Mouse (Mus musculus): ENCODE measurements around the gene Akna. TPM values are rescaled to one million over a fixed set of nuclear protein-coding genes. Genes with fewer than 3 reads are reported as not detected.

Akna gene
- polyA plus RNA-seq, 1 experiment from 2014 or later: 1.6 TPM

DNA sequence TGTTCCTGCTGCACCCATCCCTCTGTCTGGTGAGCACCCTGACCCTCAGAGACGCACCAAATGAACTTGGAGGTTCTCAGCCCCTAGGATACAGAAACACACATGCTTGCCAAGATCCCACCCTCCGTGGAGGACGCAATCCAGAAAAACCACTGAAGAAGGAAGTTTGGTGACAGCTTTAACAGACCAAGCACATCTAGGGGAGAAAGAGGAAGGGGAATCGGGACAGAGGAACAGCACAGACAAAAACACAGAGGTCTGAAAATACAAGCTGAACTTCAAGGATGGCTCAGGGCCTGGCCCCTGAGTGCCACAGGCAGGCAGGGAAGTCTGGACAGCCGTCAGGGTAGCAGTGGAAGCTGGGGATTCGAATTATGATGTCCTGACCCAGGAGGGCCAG lies 1.5 kb downstream of the Akna start:
- ATAC-seq: no peak
- H3K27ac ChIP-seq (ENCODE audit: low read depth, low read length): peak overlapping the region; percentile 21

DNA sequence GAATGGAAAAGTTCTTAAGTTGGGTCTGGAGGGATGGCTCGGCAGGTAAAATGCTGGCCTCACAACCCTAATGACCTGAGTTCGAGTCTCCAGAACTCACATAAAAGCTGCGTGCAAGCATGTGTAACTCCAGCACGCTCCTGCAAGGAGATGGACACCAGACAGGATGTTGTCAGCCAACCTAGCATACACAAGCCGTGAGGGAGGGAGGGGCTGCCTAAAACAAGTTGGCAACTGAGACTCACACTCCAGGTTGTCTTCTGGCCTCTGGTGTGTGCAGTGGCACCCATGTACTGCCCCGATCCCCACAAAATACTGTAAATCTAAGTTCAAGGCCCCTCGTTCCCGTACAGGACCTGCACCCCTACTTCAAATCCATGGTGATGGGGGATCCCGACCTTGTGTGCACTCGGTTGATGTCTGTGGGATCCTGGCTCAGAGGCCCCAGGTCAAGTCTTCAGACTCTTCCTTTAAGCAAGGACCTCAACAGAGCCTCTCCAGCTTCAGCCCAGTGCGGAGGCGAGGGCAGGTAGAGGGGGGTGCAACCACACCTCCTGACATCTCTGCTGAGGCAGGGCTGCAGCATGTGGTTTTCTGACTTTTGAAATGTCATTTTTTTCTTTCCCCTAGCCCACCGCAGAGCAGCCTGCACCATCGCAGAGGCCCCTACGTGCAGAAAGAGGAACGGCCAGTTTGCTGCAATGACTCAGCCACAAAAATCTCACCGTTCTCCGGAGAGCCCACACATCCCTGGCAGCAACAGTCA lies 2.4 kb downstream of the Akna start:
- H3K27ac ChIP-seq (ENCODE audit: low read depth, low read length): no peak overlapping the region
- 86% methylated on average over 18 of the region's 18 CpGs for WGBS
- no peaks in the 10 kb centered on the region for H3K27me3 ChIP-seq (replicated peaks; ENCODE audit: control insufficient read depth, insufficient read depth, low read length)
- no peaks in the 10 kb centered on the region for H3K36me3 ChIP-seq (ENCODE audit: control insufficient read depth, insufficient read depth)
- no peak overlapping the region for H3K4me3 ChIP-seq (ENCODE audit: low read depth, low read length)
- H3K4me2 ChIP-seq (replicated peaks; ENCODE audit: low read depth): no peak overlapping the region
- no peak for ATAC-seq
- no peak for TF ChIP-seq CTCF (IDR thresholded peaks at IDR 0.05; ENCODE audit: low read depth)
- no peaks in the 10 kb centered on the region for H3K9me3 ChIP-seq (ENCODE audit: control insufficient read depth)
- H3K4me1 ChIP-seq (replicated peaks; ENCODE audit: control insufficient read depth, insufficient read depth, low read length): no peaks in the 10 kb centered on the region; the same call in 1 of the 2 replicates
- no peak overlapping the region for H3K9ac ChIP-seq (ENCODE audit: low read depth, low read length)

More for the DNA sequence above, 1.5 kb downstream of the Akna start:
- Histone ChIP-seq H3K4me3 (ENCODE audit: low read depth, low read length) (no peak overlapping the region), H3K36me3 (ENCODE audit: control insufficient read depth, insufficient read depth) (no peaks in the 10 kb centered on the region), H3K4me1 (replicated peaks; ENCODE audit: control insufficient read depth, insufficient read depth, low read length) (peaks cover 2% of the 10 kb centered on the region; the same call in 1 of the 2 replicates), H3K9ac (ENCODE audit: low read depth, low read length) (no peak overlapping the region), H3K4me2 (replicated peaks; ENCODE audit: low read depth) (no peak overlapping the region), H3K27me3 (replicated peaks; ENCODE audit: control insufficient read depth, insufficient read depth, low read length) (no peaks in the 10 kb centered on the region), H3K9me3 (ENCODE audit: control insufficient read depth) (no peaks in the 10 kb centered on the region)
- WGBS: 64% methylated on average over 6 of the region's 6 CpGs
- TF ChIP-seq CTCF (IDR thresholded peaks at IDR 0.05; ENCODE audit: low read depth): no peak

DNA sequence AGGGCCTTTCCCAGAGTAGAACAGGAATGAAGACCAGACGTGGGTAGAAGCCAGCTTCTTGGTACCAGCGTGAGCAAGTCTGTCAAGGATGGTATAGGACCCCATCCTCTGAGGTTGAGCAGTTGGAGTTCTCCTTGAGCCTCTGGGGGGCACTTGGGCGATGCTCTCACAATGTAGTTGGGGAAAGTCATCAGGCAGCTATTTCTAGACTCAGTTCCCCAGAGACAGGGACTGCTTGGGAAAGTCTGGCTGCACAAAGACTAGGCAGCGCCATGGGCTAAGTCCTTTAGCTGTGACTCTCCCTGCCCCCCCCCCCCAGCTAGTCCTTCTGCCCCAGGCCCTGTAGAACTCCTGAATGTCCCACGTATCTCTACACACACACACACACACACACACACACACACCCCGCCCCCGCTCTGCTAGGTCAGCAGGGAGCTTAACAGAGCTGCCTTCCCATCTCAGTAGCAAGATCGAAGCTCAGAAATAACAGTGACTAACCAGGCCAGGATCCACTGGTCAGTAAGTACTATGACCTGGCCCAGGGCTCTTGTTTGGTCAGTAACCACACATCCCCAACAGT lies 3.4 kb downstream of the Akna start:
- TF ChIP-seq CTCF (IDR thresholded peaks at IDR 0.05; ENCODE audit: low read depth): no peak
- H3K9ac ChIP-seq (ENCODE audit: low read depth, low read length): no peak overlapping the region
- 73% methylated on average over 8 of the region's 8 CpGs for WGBS
- H3K4me2 ChIP-seq (replicated peaks; ENCODE audit: low read depth): no peak overlapping the region
- ATAC-seq: no peak
- H3K27me3 ChIP-seq (replicated peaks; ENCODE audit: control insufficient read depth, insufficient read depth, low read length): no peaks in the 10 kb centered on the region
- peaks cover 7% of the 10 kb centered on the region for H3K36me3 ChIP-seq (ENCODE audit: control insufficient read depth, insufficient read depth)
- no peaks in the 10 kb centered on the region for H3K9me3 ChIP-seq (ENCODE audit: control insufficient read depth)
- H3K27ac ChIP-seq (ENCODE audit: low read depth, low read length): no peak overlapping the region
- H3K4me3 ChIP-seq (ENCODE audit: low read depth, low read length): no peak overlapping the region
- H3K4me1 ChIP-seq (replicated peaks; ENCODE audit: control insufficient read depth, insufficient read depth, low read length): no peaks in the 10 kb centered on the region; the same call in 1 of the 2 replicates

DNA sequence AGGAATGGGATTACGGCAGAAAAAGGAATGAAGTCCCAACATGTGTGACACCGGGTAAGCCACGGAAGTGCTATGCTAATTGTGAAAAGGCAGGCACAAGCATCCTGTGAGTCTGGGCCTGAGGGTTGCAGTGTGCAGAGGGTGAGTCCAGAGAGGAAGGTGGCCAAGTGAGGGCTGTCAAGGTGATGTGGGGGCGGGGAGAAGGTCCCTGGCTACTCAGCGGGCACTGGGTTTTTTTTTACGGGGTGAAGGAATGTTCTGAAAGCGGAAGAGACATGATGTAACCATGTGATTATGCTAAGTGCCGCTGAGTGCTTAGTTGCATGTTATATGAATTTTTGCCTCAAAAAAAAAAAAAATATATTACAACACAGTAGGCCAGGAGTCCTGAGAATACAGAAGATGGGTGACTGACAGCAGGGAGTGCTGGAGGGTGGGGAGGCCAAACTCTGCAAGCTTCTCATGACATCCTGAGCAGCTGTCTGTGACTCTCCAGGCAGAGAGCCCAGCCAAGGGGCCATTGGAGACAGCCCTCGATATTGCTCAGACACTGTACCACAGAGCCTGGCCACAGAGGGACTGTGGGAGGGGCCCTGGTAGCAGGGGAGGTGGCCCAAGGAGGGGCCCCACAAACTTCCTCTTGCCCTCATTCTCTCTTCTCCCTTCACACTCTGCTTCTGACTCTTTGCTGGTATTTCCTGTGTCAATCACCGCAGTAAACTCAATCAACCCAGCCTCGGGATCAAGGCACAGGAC lies 4.1 kb downstream of the Akna start:
- H3K9ac ChIP-seq (ENCODE audit: low read depth, low read length): no peak overlapping the region
- H3K4me1 ChIP-seq (replicated peaks; ENCODE audit: control insufficient read depth, insufficient read depth, low read length): no peaks in the 10 kb centered on the region; the same call in 1 of the 2 replicates
- 56% methylated on average over 11 of the region's 11 CpGs for WGBS
- H3K4me2 ChIP-seq (replicated peaks; ENCODE audit: low read depth): no peak overlapping the region
- H3K36me3 ChIP-seq (ENCODE audit: control insufficient read depth, insufficient read depth): peaks cover 14% of the 10 kb centered on the region
- no peak for TF ChIP-seq CTCF (IDR thresholded peaks at IDR 0.05; ENCODE audit: low read depth)
- H3K4me3 ChIP-seq (ENCODE audit: low read depth, low read length): no peak overlapping the region
- no peak for ATAC-seq
- no peak overlapping the region for H3K27ac ChIP-seq (ENCODE audit: low read depth, low read length)
- no peaks in the 10 kb centered on the region for H3K9me3 ChIP-seq (ENCODE audit: control insufficient read depth)
- no peaks in the 10 kb centered on the region for H3K27me3 ChIP-seq (replicated peaks; ENCODE audit: control insufficient read depth, insufficient read depth, low read length)

DNA sequence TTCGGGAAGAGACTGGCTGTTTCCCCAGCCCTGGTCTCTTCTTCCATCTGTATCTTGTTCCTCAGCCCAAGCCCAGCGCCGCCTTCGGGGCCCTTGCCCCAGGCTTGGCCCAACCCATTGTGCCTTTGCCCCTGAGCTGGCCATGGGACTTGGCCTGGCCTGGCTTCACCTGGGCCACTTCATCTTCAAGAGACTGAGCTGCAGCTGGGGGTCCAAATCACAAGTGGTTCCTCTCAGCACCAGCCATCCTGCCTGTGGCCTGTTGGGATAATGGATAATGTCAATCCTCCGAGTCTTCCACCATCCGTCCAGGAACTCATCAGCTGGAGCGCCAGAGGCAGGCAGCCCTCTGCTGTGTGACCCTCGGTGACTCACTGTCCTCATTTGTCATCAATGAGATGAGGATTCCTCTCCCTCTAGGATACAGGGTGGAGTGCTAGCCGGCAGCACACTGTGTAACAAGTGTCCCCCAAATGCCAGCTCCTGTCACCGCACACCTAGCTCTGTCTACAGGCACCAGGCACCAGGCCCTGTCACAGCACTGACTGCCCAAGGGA lies 5.1 kb downstream of the Akna start:
- no peak for ATAC-seq
- 86% methylated on average over 10 of the region's 10 CpGs for WGBS
- Histone ChIP-seq H3K4me1 (replicated peaks; ENCODE audit: control insufficient read depth, insufficient read depth, low read length) (no peaks in the 10 kb centered on the region), H3K27me3 (replicated peaks; ENCODE audit: control insufficient read depth, insufficient read depth, low read length) (no peaks in the 10 kb centered on the region), H3K4me2 (replicated peaks; ENCODE audit: low read depth) (no peak overlapping the region), H3K27ac (ENCODE audit: low read depth, low read length) (no peak overlapping the region), H3K9ac (ENCODE audit: low read depth, low read length) (no peak overlapping the region), H3K4me3 (ENCODE audit: low read depth, low read length) (no peak overlapping the region), H3K9me3 (ENCODE audit: control insufficient read depth) (no peaks in the 10 kb centered on the region), H3K36me3 (ENCODE audit: control insufficient read depth, insufficient read depth) (peaks cover 19% of the 10 kb centered on the region)
- TF ChIP-seq CTCF (IDR thresholded peaks at IDR 0.05; ENCODE audit: low read depth): no peak

DNA sequence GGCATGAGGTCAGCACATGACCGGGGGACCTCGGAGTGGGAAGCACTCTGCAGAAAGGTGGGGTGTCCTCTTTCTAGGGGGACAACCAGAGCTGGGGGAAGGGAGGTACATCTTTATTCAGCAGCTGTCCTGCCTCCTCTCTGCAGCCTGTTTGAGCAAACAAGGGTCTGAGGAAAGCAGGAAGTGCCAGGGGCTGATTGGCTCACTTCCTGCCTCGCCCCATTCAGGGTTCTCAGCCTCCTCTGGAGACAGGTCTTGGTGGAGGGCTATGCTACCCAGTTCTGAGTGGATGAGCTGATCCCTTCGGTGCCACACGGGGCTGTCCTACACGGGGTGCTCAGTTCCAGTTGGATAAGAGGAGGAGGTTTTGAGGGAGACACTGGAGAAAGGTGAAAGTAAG lies 11.8 kb downstream of the Akna start:
- no peak for TF ChIP-seq CTCF (IDR thresholded peaks at IDR 0.05; ENCODE audit: low read depth)
- no peak for ATAC-seq
- Histone ChIP-seq H3K9me3 (ENCODE audit: control insufficient read depth) (no peaks in the 10 kb centered on the region), H3K4me3 (ENCODE audit: low read depth, low read length) (no peak overlapping the region), H3K9ac (ENCODE audit: low read depth, low read length) (no peak overlapping the region), H3K36me3 (ENCODE audit: control insufficient read depth, insufficient read depth) (peaks cover 37% of the 10 kb centered on the region), H3K27me3 (replicated peaks; ENCODE audit: control insufficient read depth, insufficient read depth, low read length) (no peaks in the 10 kb centered on the region), H3K4me1 (replicated peaks; ENCODE audit: control insufficient read depth, insufficient read depth, low read length) (no peaks in the 10 kb centered on the region), H3K27ac (ENCODE audit: low read depth, low read length) (no peak overlapping the region), H3K4me2 (replicated peaks; ENCODE audit: low read depth) (no peak overlapping the region)
- 66% methylated on average over 6 of the region's 6 CpGs for WGBS

Data from intestine, postnatal 0 days (tissue).